Comparison of ENCODE assay signal across 12 mouse cellular contexts in the genomic region with DNA sequence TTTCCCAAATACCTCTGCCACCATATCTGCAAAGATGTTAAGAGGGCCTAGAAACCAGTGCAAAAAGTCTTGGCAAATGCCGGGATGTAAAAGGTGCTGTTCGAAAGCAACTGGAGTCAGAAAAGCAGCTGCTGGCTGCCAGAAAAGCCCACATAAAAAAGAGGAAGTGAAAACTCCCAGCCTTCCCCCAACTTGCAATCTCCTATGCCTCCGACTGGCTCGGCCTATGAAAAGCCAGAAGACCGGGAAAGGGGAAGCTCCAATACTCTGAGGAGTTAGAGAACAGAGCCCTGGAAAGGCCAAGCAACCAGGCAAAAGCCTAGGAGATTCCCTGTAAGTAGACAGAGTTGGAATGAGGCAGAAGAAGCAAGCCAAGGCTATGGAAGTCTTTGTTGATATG. TPM values are rescaled to one million over a fixed set of nuclear protein-coding genes. Genes with fewer than 3 reads are reported as not detected.
DNase-seq lines count a peak whose midpoint lies in the region; ATAC-seq and TF ChIP-seq lines count a peak whose summit lies in the region.
"Had no signal": no experiment of that assay in that cellular context is flagged by ENCODE, and none has a peak within 500 bp of the region (broad histone marks: within the 10 kb centered on the region; RNA-seq: fewer than 3 reads in every experiment).

No protein-coding gene starts in this region.

- H3K27me3 ChIP-seq in kidney, postnatal 0 days (ENCODE audit: insufficient read depth, low read length) = no peaks in the 10 kb centered on the region
- H3K27me3 ChIP-seq in forebrain, embryonic 16.5 days (replicated peaks; ENCODE audit: control insufficient read depth, insufficient read depth, low read length) = no peaks in the 10 kb centered on the region
- H3K27me3 ChIP-seq: liver, embryonic 15.5 days had no signal

- no peak overlapping the region for H3K4me3 ChIP-seq in kidney, postnatal 0 days (replicated peaks; ENCODE audit: low read depth, low read length)
- H3K4me3 ChIP-seq in forebrain, embryonic 16.5 days (replicated peaks; ENCODE audit: low read length) = no peak overlapping the region
- H3K4me3 ChIP-seq: liver, embryonic 15.5 days had no signal

- DNase-seq in kidney, postnatal 0 days (ENCODE audit: low spot score) = peak; percentile 76
- DNase-seq in kidney, adult 11 months = no peak
- DNase-seq in 416B (ENCODE audit: low read depth) (peak; percentile 56), MEL-GATA-1-ER (ENCODE audit: extremely low read depth, low read depth) (peak; percentile 93)
- peak; percentile 38 for DNase-seq in lung, postnatal 36 days
- DNase-seq in adrenal gland, postnatal 4 days (ENCODE audit: low spot score in 2 of 2) = no peak
- DNase-seq: cerebellum, adult 9-10 months; gastrocnemius, postnatal 14 days had no signal

- H3K9ac ChIP-seq in kidney, postnatal 0 days (ENCODE audit: low read depth, low read length) = no peak overlapping the region
- no peak overlapping the region for H3K9ac ChIP-seq in forebrain, embryonic 16.5 days (replicated peaks; ENCODE audit: low read depth, low read length)
- H3K9ac ChIP-seq: liver, embryonic 15.5 days had no signal

- H3K27ac ChIP-seq in kidney, postnatal 0 days = no peak overlapping the region
- H3K27ac ChIP-seq in forebrain, embryonic 16.5 days (ENCODE audit: low read length) = no peak overlapping the region
- H3K27ac ChIP-seq: hindbrain, postnatal 0 days; liver, embryonic 15.5 days had no signal

- no peak for TF ChIP-seq CTCF in kidney, postnatal 0 days (IDR thresholded peaks at IDR 0.05; ENCODE audit: low read depth)

- no peak overlapping the region for H3K4me2 ChIP-seq in kidney, postnatal 0 days (ENCODE audit: low read length)
- H3K4me2 ChIP-seq in forebrain, embryonic 16.5 days (ENCODE audit: low read length) = no peak overlapping the region
- H3K4me2 ChIP-seq: liver, embryonic 15.5 days had no signal

- no peak for ATAC-seq in kidney, postnatal 0 days (replicated peaks; ENCODE audit: low FRiP score, low read depth)
- no peak for ATAC-seq in activated CD4-positive, CD25-positive, alpha-beta regulatory T cell, adult 4 months
- ATAC-seq in forebrain, embryonic 16.5 days = no peak
- ATAC-seq: hindbrain, postnatal 0 days had no signal

- 47% methylated on average over 5 of the region's 5 CpGs for WGBS in kidney, postnatal 0 days
- WGBS in forebrain, embryonic 16.5 days = 82% methylated on average over 5 of the region's 5 CpGs

- no peaks in the 10 kb centered on the region for H3K9me3 ChIP-seq in kidney, postnatal 0 days (replicated peaks; ENCODE audit: low read length)
- no peaks in the 10 kb centered on the region for H3K9me3 ChIP-seq in forebrain, embryonic 16.5 days (ENCODE audit: control insufficient read depth, low read length)
- H3K9me3 ChIP-seq: liver, embryonic 15.5 days had no signal

- H3K4me1 ChIP-seq in kidney, postnatal 0 days (replicated peaks; ENCODE audit: insufficient read depth, low read length) = 0 out of 2 replicates have a peak, but pooled peaks cover 4% of the 10 kb centered on the region
- no peaks in the 10 kb centered on the region for H3K4me1 ChIP-seq in forebrain, embryonic 16.5 days (replicated peaks; ENCODE audit: control insufficient read depth, insufficient read depth, low read length)

- H3K36me3 ChIP-seq in kidney, postnatal 0 days (ENCODE audit: insufficient read depth, low read length) = no peaks in the 10 kb centered on the region
- H3K36me3 ChIP-seq in forebrain, embryonic 16.5 days (ENCODE audit: control insufficient read depth, insufficient read depth) = no peaks in the 10 kb centered on the region
- H3K36me3 ChIP-seq: liver, embryonic 15.5 days had no signal

RNA-seq across cellular contexts. Expression of gene Myo1b, which starts 14.7 kb away (rescaled TPM):
- polyA plus RNA-seq in kidney, postnatal 0 days (2015; fragmentation: Nextera tagmentation; extraction: Ambion mirVana) = 58.0 and 67.0 TPM in 2 replicates
- 10 to 100 TPM; 79.8 to 88.2 TPM for total RNA-seq in adrenal gland, postnatal 4 days (2021)
- polyA plus RNA-seq in activated CD4-positive, CD25-positive, alpha-beta regulatory T cell, adult 4 months (2017; shearing (Covaris generic)) = 1 to 10 TPM; 1.1 to 1.3 TPM
- 79.4 and 98.0 TPM in 2 replicates for polyA plus RNA-seq in forebrain, embryonic 16.5 days (2015; fragmentation: Nextera tagmentation; extraction: Ambion mirVana)

RNA-seq across cellular contexts. Expression of gene Stat4, which starts 56.4 kb away (rescaled TPM):
- polyA plus RNA-seq in kidney, postnatal 0 days (2015; fragmentation: Nextera tagmentation; extraction: Ambion mirVana) = 1.0 and 1.4 TPM in 2 replicates
- under 1 TPM; 0.65 to 0.67 TPM for total RNA-seq in adrenal gland, postnatal 4 days (2021)
- polyA plus RNA-seq in activated CD4-positive, CD25-positive, alpha-beta regulatory T cell, adult 4 months (2017; shearing (Covaris generic)) = 100 to 1,000 TPM; 147 to 156 TPM
- 0.46 and 0.78 TPM in 2 replicates for polyA plus RNA-seq in forebrain, embryonic 16.5 days (2015; fragmentation: Nextera tagmentation; extraction: Ambion mirVana)
- total RNA-seq: gastrocnemius, postnatal 14 days had no signal

Comparison
In these comparisons a context has a peak if more than half of its experiments do, and no peak if none do; other contexts are left out.
1. DNase-seq: peak in kidney, postnatal 0 days (single experiment), 416B (single experiment), MEL-GATA-1-ER (single experiment) and lung, postnatal 36 days (single experiment); none in kidney, adult 11 months (single experiment) and adrenal gland, postnatal 4 days (0 of 2).
2. RNA of gene Myo1b, which starts 14.7 kb away (polyA plus RNA-seq): 79.4 to 98.0 TPM in forebrain, embryonic 16.5 days and 58.0 to 67.0 TPM in kidney, postnatal 0 days; 1.1 to 1.3 TPM in activated CD4-positive, CD25-positive, alpha-beta regulatory T cell, adult 4 months; every median in the first group is over 10 times any median in the second.
3. RNA of gene Stat4, which starts 56.4 kb away (polyA plus RNA-seq): 147 to 156 TPM in activated CD4-positive, CD25-positive, alpha-beta regulatory T cell, adult 4 months; 1.0 to 1.4 TPM in kidney, postnatal 0 days and 0.46 to 0.78 TPM in forebrain, embryonic 16.5 days; every median in the first group is over 10 times any median in the second.